Mouse (Mus musculus) testis, adult 2 months (tissue): ENCODE measurements around the gene Inpp4b. TPM values are rescaled to one million over a fixed set of nuclear protein-coding genes. Genes with fewer than 3 reads are reported as not detected.

Experiments
- H3K27ac ChIP-seq: fragments of 200-500 bp; 2 replicates; pipeline ENCODE4 v1.5.1; 2012; ENCODE audit warnings: low read depth, low read length; ENCODE audit not compliant: control insufficient read depth, insufficient read depth
- H3K27me3 ChIP-seq: fragments of 200-500 bp; 2 replicates; pipeline ENCODE4 v1.6.1; 2012; ENCODE audit warnings: mild to moderate bottlenecking, low read length, moderate library complexity; ENCODE audit not compliant: control insufficient read depth, insufficient read depth
- H3K36me3 ChIP-seq: fragments of 200-500 bp; 2 replicates; pipeline ENCODE4 v1.6.1; 2012; ENCODE audit warnings: mild to moderate bottlenecking, low read length; ENCODE audit not compliant: control insufficient read depth, insufficient read depth
- H3K4me1 ChIP-seq: fragments of 200-500 bp; 2 replicates; pipeline ENCODE4 v1.6.1; 2012; ENCODE audit warnings: low read length; ENCODE audit not compliant: control insufficient read depth, insufficient read depth
- H3K4me3 ChIP-seq: fragments of 200-500 bp; 2 replicates; pipeline ENCODE4 v1.5.1; 2012; ENCODE audit warnings: low read depth, mild to moderate bottlenecking, low read length, moderate library complexity, mixed read lengths; ENCODE audit not compliant: control insufficient read depth
- CTCF ChIP-seq: fragments of 200-500 bp; IDR thresholded peaks from 2 replicates; pipeline ENCODE4 v1.5.1; 2012; ENCODE audit warnings: low read depth, mild to moderate bottlenecking, inconsistent platforms, low read length, moderate library complexity; ENCODE audit not compliant: control insufficient read depth, insufficient read depth, insufficient replicate concordance
- POLR2A ChIP-seq: fragments of 200-500 bp; IDR thresholded peaks from 2 replicates; pipeline ENCODE4 v1.6.1; 2012; ENCODE audit warnings: low read depth, mild to moderate bottlenecking, inconsistent platforms, low read length, moderate library complexity; ENCODE audit not compliant: control insufficient read depth
- polyA plus RNA-seq: library from polyadenylated mRNA; depleted of rRNA; stranded (reverse); fragments of >200 nt; gene quantifications from 2 replicates; pipeline ENCODE4 v1.2.3, GENCODE M21; 2012

The Inpp4b gene
- polyA plus RNA-seq, 1 experiment: 2.3 TPM

DNA sequence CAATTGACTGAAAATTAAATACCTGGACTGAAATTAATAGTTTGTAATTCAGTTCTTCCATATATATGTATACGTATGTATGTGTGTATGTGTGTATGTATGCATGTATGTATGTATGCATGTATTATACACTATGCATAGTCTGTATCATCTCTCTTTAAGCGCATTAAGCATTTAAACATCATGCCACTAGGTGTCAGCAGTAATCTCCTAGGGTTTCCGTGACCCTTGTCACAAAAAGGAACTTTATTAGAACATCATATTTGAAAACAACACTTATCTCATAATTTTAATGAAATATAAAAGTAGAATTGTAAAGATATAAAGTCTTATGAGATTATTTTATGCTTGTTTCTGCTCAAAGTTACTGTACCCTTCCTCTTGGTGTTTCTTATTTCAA lies 136.3 kb downstream of the Inpp4b start:
- H3K4me1 ChIP-seq: no peaks in the 10 kb centered on the region
- TF ChIP-seq CTCF (no peak), POLR2A (no peak)
- no peak overlapping the region for H3K4me3 ChIP-seq
- no peaks in the 10 kb centered on the region for H3K36me3 ChIP-seq
- no peak overlapping the region for H3K27ac ChIP-seq
- no peaks in the 10 kb centered on the region for H3K27me3 ChIP-seq

DNA sequence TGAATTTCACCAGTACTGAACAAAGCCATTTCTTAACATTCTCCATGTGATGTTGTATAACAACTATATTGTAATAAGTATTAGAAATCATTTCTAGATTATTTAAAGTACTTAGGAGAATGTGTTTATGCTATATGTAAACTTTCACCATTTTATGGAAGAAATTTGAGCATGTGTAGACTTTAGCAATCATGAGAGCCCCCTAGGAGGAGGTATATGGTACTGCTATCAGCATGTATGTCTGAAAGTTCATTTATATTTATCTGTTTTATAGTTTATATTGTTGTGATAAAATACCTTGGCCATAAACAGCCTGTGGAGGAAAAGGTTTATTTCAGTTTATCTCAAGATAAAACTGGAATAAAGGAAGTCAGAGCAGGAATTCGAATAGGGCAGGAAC lies 141.5 kb downstream of the Inpp4b start:
- no peak overlapping the region for H3K4me3 ChIP-seq
- TF ChIP-seq POLR2A: no peak
- TF ChIP-seq CTCF: no peak
- no peaks in the 10 kb centered on the region for H3K4me1 ChIP-seq
- no peak overlapping the region for H3K27ac ChIP-seq
- H3K27me3 ChIP-seq: no peaks in the 10 kb centered on the region
- H3K36me3 ChIP-seq: no peaks in the 10 kb centered on the region

DNA sequence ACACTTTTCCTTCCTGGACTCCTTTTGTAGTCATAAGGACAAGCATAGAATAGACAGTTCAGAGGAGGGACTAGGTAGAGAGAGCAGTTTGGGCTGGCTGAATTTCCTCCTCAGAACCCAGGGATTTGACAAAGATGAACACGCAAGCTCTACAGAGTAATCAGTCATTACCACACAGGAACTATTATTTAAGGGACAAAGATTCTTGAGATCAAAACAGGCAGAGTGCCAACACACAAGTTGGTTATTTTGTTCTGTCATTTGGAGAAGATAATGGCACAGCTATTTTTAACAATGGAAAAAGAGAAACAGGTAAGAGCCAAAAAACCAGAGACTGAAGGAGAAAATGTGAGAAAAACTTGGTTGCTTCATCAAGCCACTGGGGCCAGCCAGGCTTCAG lies 143.3 kb downstream of the Inpp4b start:
- Histone ChIP-seq H3K36me3 (no peaks in the 10 kb centered on the region), H3K27me3 (no peaks in the 10 kb centered on the region), H3K4me3 (no peak overlapping the region), H3K4me1 (no peaks in the 10 kb centered on the region), H3K27ac (no peak overlapping the region)
- no peak for TF ChIP-seq POLR2A
- TF ChIP-seq CTCF: no peak

DNA sequence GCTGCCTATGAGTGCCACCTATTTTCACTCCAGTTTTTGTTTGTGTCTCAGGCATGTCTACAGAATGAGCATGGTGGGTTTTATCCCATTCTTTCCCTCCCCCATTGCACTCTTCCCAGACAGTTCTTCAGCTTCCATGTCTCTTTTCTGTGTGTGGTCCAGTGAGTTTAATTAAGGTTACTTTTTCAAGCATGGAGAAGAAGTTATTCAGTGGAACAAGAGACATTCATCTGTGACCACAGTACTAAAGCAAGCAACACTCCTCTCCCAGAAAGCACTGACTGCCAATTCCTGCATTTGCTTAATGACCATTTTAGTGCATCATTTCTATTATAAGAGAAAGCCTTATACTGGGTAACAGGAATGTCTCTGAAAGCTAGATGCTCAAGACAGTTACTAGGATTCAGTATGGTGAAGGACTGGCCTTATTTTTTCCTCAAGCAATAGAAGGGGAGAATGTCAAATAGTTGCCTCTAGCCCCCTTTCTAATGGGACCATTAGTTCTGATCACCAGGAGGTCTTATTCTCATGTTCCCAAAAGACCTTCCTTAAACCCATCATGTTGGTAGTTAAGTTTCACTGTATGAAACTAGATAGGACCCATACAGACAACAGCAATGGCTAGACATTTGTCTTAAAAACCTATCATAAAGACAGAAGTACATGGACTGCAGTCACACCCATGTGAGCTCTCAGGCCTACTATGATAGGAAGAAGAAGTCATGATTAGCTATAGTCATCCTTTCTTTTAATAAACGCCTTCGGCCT lies 147.7 kb downstream of the Inpp4b start:
- no peak overlapping the region for H3K4me3 ChIP-seq
- H3K36me3 ChIP-seq: no peaks in the 10 kb centered on the region
- H3K27ac ChIP-seq: no peak overlapping the region
- H3K27me3 ChIP-seq: no peaks in the 10 kb centered on the region
- TF ChIP-seq CTCF (no peak), POLR2A (no peak)
- no peaks in the 10 kb centered on the region for H3K4me1 ChIP-seq

DNA sequence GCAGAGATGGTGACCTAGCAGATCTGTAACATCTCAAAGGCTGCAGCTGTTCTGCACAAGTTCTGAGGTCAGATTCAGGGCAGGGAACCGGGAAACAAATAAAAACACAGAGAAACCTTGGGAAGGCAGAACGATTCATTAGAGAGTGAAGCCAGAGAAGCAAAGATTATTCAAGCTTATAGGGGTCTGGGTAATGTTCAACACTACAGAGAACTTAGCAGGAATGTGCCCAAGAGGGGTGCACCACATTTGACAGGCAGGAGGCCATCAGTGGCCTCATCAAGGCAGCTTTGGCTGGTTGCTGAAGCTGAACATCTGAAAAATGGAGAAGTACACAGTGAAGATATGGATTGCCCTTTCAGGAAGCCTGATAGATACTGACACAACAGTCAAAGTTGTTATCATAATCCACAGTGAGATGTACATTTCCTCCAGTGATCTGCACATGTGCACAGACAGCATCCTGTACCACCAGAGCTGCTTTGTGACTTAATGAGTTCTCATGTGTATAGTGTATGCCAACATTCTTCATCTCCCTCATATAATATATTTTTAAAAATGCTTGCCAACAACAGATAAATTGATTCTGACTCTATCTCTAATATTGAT lies 148.8 kb downstream of the Inpp4b start:
- no peaks in the 10 kb centered on the region for H3K4me1 ChIP-seq
- no peak overlapping the region for H3K4me3 ChIP-seq
- H3K27ac ChIP-seq: no peak overlapping the region
- no peaks in the 10 kb centered on the region for H3K36me3 ChIP-seq
- no peak for TF ChIP-seq CTCF
- no peak for TF ChIP-seq POLR2A
- H3K27me3 ChIP-seq: no peaks in the 10 kb centered on the region

DNA sequence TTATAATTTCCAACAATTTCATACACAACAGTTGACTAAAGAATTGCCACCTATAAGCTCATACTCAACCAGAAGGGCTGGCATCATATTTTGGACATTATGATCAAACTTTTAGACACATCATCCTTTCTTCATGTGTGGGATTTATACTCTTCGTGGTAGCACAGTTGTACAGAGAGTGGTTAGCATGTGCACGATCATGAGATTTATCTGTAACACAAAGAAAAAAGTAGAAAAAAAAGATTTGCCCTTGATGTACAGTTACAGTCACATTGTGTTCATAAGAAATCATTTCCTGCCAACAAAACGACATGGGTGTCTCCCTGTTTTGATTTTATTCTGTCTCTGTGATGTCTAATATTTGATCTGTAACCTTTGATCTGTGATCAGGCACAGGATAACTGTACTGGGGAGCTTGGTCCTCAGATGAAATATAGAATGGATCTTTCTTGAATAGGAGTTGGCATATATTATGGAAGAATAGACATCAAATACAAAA lies 149.4 kb downstream of the Inpp4b start:
- Histone ChIP-seq H3K27ac (no peak overlapping the region), H3K4me3 (no peak overlapping the region), H3K4me1 (no peaks in the 10 kb centered on the region), H3K27me3 (no peaks in the 10 kb centered on the region), H3K36me3 (no peaks in the 10 kb centered on the region)
- no peak for TF ChIP-seq POLR2A
- no peak for TF ChIP-seq CTCF

DNA sequence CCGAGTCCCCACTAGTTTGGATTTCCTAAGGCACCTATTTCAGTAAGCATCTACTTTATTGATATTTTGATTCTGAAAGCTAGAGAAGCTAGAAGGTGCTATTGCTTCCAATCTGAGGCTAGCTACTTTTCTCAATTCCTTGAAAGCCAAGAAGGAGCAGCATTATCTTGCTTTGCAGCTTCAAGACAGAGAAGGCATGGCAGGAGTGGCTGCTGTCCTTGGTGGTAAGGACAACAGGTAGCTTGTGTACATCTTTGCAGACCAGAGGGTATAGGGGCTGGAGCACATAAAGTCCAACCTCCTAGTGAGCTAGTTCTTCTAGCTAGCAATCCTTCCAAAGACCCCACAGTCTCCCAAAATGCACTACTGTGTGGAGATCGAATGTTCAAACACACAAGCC lies 152.5 kb downstream of the Inpp4b start:
- Histone ChIP-seq H3K27me3 (no peaks in the 10 kb centered on the region), H3K27ac (no peak overlapping the region), H3K4me1 (no peaks in the 10 kb centered on the region), H3K4me3 (no peak overlapping the region), H3K36me3 (no peaks in the 10 kb centered on the region)
- no peak for TF ChIP-seq CTCF
- TF ChIP-seq POLR2A: no peak

DNA sequence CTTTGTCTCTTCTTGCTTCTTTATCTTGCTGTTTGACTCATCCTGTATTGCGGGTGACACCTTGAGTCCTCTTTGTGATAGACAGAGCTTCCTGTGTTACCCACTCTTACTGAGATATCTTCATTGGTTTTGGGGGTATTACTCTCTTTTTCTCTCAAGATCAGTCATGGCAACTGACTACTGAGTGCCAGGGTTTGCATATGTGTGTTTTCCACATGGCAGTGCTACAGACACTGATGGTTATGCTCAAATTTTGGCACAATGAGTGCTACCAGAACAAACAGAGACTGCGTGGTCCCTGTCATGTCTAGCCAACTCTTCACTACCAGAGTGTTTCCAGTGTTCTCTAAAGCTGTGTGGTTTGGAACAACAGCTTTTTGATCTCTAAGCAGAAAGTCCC lies 155.3 kb downstream of the Inpp4b start:
- no peak overlapping the region for H3K27ac ChIP-seq
- H3K4me1 ChIP-seq: no peaks in the 10 kb centered on the region
- no peaks in the 10 kb centered on the region for H3K36me3 ChIP-seq
- TF ChIP-seq CTCF: no peak
- no peak for TF ChIP-seq POLR2A
- H3K27me3 ChIP-seq: no peaks in the 10 kb centered on the region
- H3K4me3 ChIP-seq: no peak overlapping the region
